ENCODE assay signal across 12 mouse cellular contexts in genomic region chr16:58751314-58751713, GRCm38 (mm10). TPM values are rescaled to one million over a fixed set of nuclear protein-coding genes. Genes with fewer than 3 reads are reported as not detected.
DNase-seq lines count a peak whose midpoint lies in the region; ATAC-seq and TF ChIP-seq lines count a peak whose summit lies in the region.
"Had no signal": no experiment of that assay in that cellular context is flagged by ENCODE, and none has a peak within 500 bp of the region (broad histone marks: within the 10 kb centered on the region; RNA-seq: fewer than 3 reads in every experiment).

No protein-coding gene starts in this region.

- WGBS in forebrain, embryonic 15.5 days = 18% methylated on average over 1 of the region's 1 CpGs
- 42% methylated on average over 1 of the region's 1 CpGs for WGBS in forebrain, embryonic 10.5 days
- WGBS in lung, embryonic 14.5 days = 28% methylated on average over 1 of the region's 1 CpGs
- WGBS in stomach, embryonic 14.5 days = 19% methylated on average over 1 of the region's 1 CpGs

- H3K27ac ChIP-seq in forebrain, embryonic 15.5 days (replicated peaks) = no peak overlapping the region
- H3K27ac ChIP-seq in forebrain, embryonic 10.5 days = no peak overlapping the region
- H3K27ac ChIP-seq in lung, embryonic 14.5 days (ENCODE audit: low read depth) = no peak overlapping the region
- H3K27ac ChIP-seq in stomach, embryonic 14.5 days (ENCODE audit: low read length) = no peak overlapping the region
- H3K27ac ChIP-seq: neural tube, embryonic 15.5 days had no signal

- H3K4me3 ChIP-seq in forebrain, embryonic 15.5 days = no peak overlapping the region
- H3K4me3 ChIP-seq in forebrain, embryonic 10.5 days = no peak overlapping the region
- H3K4me3 ChIP-seq in lung, embryonic 14.5 days (ENCODE audit: low read depth, low read length) = no peak overlapping the region
- H3K4me3 ChIP-seq in stomach, embryonic 14.5 days (ENCODE audit: low read depth, low read length) = no peak overlapping the region
- H3K4me3 ChIP-seq: neural tube, embryonic 15.5 days had no signal

- TF ChIP-seq CTCF in lung, embryonic 14.5 days (IDR thresholded peaks at IDR 0.05; ENCODE audit: low read depth) = peak; percentile 57

- 0 out of 2 replicates have a peak, but pooled peaks have one; percentile 48 for ATAC-seq in forebrain, embryonic 15.5 days (replicated peaks)
- ATAC-seq in lung, embryonic 14.5 days (ENCODE audit: insufficient read depth) = peak; percentile 68; the same call in 1 of the 2 replicates
- peak; percentile 53; the same call in 1 of the 2 replicates for ATAC-seq in stomach, embryonic 14.5 days (ENCODE audit: insufficient number of reproducible peaks, insufficient read depth, low FRiP score, low read depth)

- H3K27me3 ChIP-seq in forebrain, embryonic 15.5 days = no peaks in the 10 kb centered on the region
- no peaks in the 10 kb centered on the region for H3K27me3 ChIP-seq in forebrain, embryonic 10.5 days (ENCODE audit: poor library complexity, severe bottlenecking)
- H3K27me3 ChIP-seq in lung, embryonic 14.5 days (ENCODE audit: insufficient read depth, low read length) = no peaks in the 10 kb centered on the region
- H3K27me3 ChIP-seq in stomach, embryonic 14.5 days (ENCODE audit: control insufficient read depth, insufficient read depth, low read length) = no peaks in the 10 kb centered on the region
- H3K27me3 ChIP-seq: neural tube, embryonic 15.5 days had no signal

- H3K9me3 ChIP-seq in forebrain, embryonic 15.5 days = no peaks in the 10 kb centered on the region
- no peaks in the 10 kb centered on the region for H3K9me3 ChIP-seq in forebrain, embryonic 10.5 days
- H3K9me3 ChIP-seq in lung, embryonic 14.5 days (ENCODE audit: low read depth, low read length) = no peaks in the 10 kb centered on the region
- no peaks in the 10 kb centered on the region for H3K9me3 ChIP-seq in stomach, embryonic 14.5 days (ENCODE audit: control insufficient read depth, low read depth, low read length)
- H3K9me3 ChIP-seq: neural tube, embryonic 15.5 days had no signal

- H3K4me1 ChIP-seq in forebrain, embryonic 15.5 days = no peaks in the 10 kb centered on the region
- H3K4me1 ChIP-seq in forebrain, embryonic 10.5 days = no peaks in the 10 kb centered on the region
- H3K4me1 ChIP-seq in lung, embryonic 14.5 days (ENCODE audit: insufficient read depth) = no peaks in the 10 kb centered on the region
- H3K4me1 ChIP-seq in stomach, embryonic 14.5 days (ENCODE audit: control insufficient read depth, insufficient read depth, low read length) = no peaks in the 10 kb centered on the region
- H3K4me1 ChIP-seq: neural tube, embryonic 15.5 days had no signal

- no peak for DNase-seq in forebrain, embryonic 10.5 days (ENCODE audit: extremely low spot score, low spot score)
- DNase-seq in lung, embryonic 14.5 days = peak; percentile 40
- DNase-seq in lung, postnatal 4 days = no peak
- DNase-seq in embryo, embryonic 11 days = peak; percentile 20
- DNase-seq in thymus, postnatal 10 days (ENCODE audit: low spot score in 2 of 2) = no peak
- DNase-seq in thymus, postnatal 14 days = no peak
- DNase-seq: kidney, adult 8-10 months had no signal

- H3K36me3 ChIP-seq in forebrain, embryonic 15.5 days = no peaks in the 10 kb centered on the region
- H3K36me3 ChIP-seq in forebrain, embryonic 10.5 days (replicated peaks) = no peaks in the 10 kb centered on the region
- H3K36me3 ChIP-seq in lung, embryonic 14.5 days (ENCODE audit: insufficient read depth) = no peaks in the 10 kb centered on the region
- H3K36me3 ChIP-seq in stomach, embryonic 14.5 days (ENCODE audit: control insufficient read depth, insufficient read depth, low read length) = no peaks in the 10 kb centered on the region
- H3K36me3 ChIP-seq: neural tube, embryonic 15.5 days had no signal

- no peak overlapping the region for H3K9ac ChIP-seq in forebrain, embryonic 15.5 days (replicated peaks)
- no peak overlapping the region for H3K9ac ChIP-seq in lung, embryonic 14.5 days
- H3K9ac ChIP-seq in stomach, embryonic 14.5 days (replicated peaks; ENCODE audit: low read depth, low read length) = no peak overlapping the region
- H3K9ac ChIP-seq: neural tube, embryonic 15.5 days had no signal

- H3K4me2 ChIP-seq in forebrain, embryonic 15.5 days (replicated peaks) = no peak overlapping the region
- no peak overlapping the region for H3K4me2 ChIP-seq in lung, embryonic 14.5 days
- H3K4me2 ChIP-seq in stomach, embryonic 14.5 days (replicated peaks; ENCODE audit: low read depth, low read length) = no peak overlapping the region
- H3K4me2 ChIP-seq: neural tube, embryonic 15.5 days had no signal

RNA-seq across cellular contexts. Expression of gene Olfr172, which starts 11.7 kb away (rescaled TPM):
- not detected in 2 replicates for polyA plus RNA-seq in forebrain, embryonic 15.5 days (2015; fragmentation: Nextera tagmentation; extraction: Ambion mirVana)
- polyA plus RNA-seq in forebrain, embryonic 10.5 days (2016; fragmentation: Nextera tagmentation; extraction: Ambion mirVana) = not detected in 2 replicates
- not detected in 2 replicates for polyA plus RNA-seq in lung, embryonic 14.5 days (2014; fragmentation: Nextera tagmentation; extraction: Ambion mirVana)
- not detected in 2 replicates for polyA plus RNA-seq in stomach, embryonic 14.5 days (2014; fragmentation: Nextera tagmentation; extraction: Ambion mirVana)
- polyA plus RNA-seq: liver, embryonic 16.5 days; neural tube, embryonic 15.5 days; testis, adult 2 months had no signal

RNA-seq across cellular contexts. Expression of gene Cldnd1, which starts 23.6 kb away (rescaled TPM):
- 109 and 112 TPM in 2 replicates for polyA plus RNA-seq in forebrain, embryonic 15.5 days (2015; fragmentation: Nextera tagmentation; extraction: Ambion mirVana)
- polyA plus RNA-seq in forebrain, embryonic 10.5 days (2016; fragmentation: Nextera tagmentation; extraction: Ambion mirVana) = 91.0 and 106 TPM in 2 replicates
- polyA plus RNA-seq in lung, embryonic 14.5 days (2014; fragmentation: Nextera tagmentation; extraction: Ambion mirVana) = 127 and 128 TPM in 2 replicates
- polyA plus RNA-seq in stomach, embryonic 14.5 days (2014; fragmentation: Nextera tagmentation; extraction: Ambion mirVana) = 128 and 131 TPM in 2 replicates

RNA-seq across cellular contexts. Expression of gene Gpr15, which starts 32.4 kb away (rescaled TPM):
- 0.23 TPM in 1 of 2 replicates, not detected in the other for polyA plus RNA-seq in forebrain, embryonic 15.5 days (2015; fragmentation: Nextera tagmentation; extraction: Ambion mirVana)
- not detected in 2 replicates for polyA plus RNA-seq in forebrain, embryonic 10.5 days (2016; fragmentation: Nextera tagmentation; extraction: Ambion mirVana)
- 0.11 TPM in 1 of 2 replicates, not detected in the other for polyA plus RNA-seq in lung, embryonic 14.5 days (2014; fragmentation: Nextera tagmentation; extraction: Ambion mirVana)
- 0.17 TPM in 1 of 2 replicates, not detected in the other for polyA plus RNA-seq in stomach, embryonic 14.5 days (2014; fragmentation: Nextera tagmentation; extraction: Ambion mirVana)
- polyA plus RNA-seq: liver, embryonic 16.5 days; neural tube, embryonic 15.5 days had no signal

RNA-seq across cellular contexts. Expression of gene Olfr173, which starts 48.8 kb away (rescaled TPM):
- not detected in 2 replicates for polyA plus RNA-seq in forebrain, embryonic 15.5 days (2015; fragmentation: Nextera tagmentation; extraction: Ambion mirVana)
- not detected in 2 replicates for polyA plus RNA-seq in forebrain, embryonic 10.5 days (2016; fragmentation: Nextera tagmentation; extraction: Ambion mirVana)
- polyA plus RNA-seq in lung, embryonic 14.5 days (2014; fragmentation: Nextera tagmentation; extraction: Ambion mirVana) = not detected in 2 replicates
- polyA plus RNA-seq in stomach, embryonic 14.5 days (2014; fragmentation: Nextera tagmentation; extraction: Ambion mirVana) = not detected in 2 replicates
- polyA plus RNA-seq: liver, embryonic 16.5 days; neural tube, embryonic 15.5 days; testis, adult 2 months had no signal

Comparison
In these comparisons a context has a peak if more than half of its experiments do, and no peak if none do; other contexts are left out.
1. DNase-seq: peak in lung, embryonic 14.5 days (single experiment) and embryo, embryonic 11 days (single experiment); none in forebrain, embryonic 10.5 days (single experiment), lung, postnatal 4 days (0 of 2), thymus, postnatal 10 days (0 of 2) and thymus, postnatal 14 days (single experiment).
2. Peak in every context shown above with its lines, with median percentiles within 50 percentile points of each other: ATAC-seq.